Mouse (Mus musculus): ENCODE results near the gene Sys1.

The Sys1 gene

GRCm38 (mm10) chr2:164453047-164453757 is 3.6 kb upstream of the Sys1 start:
- no peak for DNase-seq (ENCODE audit: low spot score in 2 of 2)

DNA sequence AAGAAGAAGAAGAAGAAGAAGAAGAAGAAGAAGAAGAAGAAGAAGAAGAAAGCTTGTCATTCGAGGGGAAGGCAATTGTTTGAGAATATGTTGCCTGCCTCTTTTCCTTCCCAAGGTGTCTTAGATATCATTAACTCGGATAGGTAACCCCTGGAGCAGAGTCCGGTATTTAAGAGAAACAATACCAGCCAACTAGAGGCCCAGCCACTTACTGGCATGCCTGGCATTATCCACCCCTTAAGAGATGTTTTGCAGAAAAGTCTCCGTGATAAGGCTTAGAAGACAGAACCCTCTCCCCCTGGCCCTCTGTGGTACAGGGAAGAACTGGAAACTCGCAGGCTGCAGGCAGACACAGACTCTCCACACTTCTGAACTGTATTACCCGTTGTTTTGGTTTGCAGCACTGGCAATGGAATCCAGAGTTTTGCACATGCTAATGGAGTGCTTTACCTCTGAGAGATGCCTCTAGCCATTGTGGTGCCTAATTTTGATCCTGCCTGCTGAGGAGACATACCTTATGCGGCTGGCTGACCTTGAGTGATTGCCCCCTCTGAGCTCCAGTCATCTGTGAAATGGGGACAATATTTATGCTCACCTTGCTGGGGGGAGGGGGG is 2.8 kb upstream of the Sys1 start:
- DNase-seq (ENCODE audit: low spot score in 2 of 2) = no peak

- peak; percentile 83 to 85 for DNase-seq (ENCODE audit: low spot score in 2 of 2)
Measured at GRCm38 (mm10) chr2:164454846-164455245, 1.9 kb upstream of the Sys1 start.

DNA sequence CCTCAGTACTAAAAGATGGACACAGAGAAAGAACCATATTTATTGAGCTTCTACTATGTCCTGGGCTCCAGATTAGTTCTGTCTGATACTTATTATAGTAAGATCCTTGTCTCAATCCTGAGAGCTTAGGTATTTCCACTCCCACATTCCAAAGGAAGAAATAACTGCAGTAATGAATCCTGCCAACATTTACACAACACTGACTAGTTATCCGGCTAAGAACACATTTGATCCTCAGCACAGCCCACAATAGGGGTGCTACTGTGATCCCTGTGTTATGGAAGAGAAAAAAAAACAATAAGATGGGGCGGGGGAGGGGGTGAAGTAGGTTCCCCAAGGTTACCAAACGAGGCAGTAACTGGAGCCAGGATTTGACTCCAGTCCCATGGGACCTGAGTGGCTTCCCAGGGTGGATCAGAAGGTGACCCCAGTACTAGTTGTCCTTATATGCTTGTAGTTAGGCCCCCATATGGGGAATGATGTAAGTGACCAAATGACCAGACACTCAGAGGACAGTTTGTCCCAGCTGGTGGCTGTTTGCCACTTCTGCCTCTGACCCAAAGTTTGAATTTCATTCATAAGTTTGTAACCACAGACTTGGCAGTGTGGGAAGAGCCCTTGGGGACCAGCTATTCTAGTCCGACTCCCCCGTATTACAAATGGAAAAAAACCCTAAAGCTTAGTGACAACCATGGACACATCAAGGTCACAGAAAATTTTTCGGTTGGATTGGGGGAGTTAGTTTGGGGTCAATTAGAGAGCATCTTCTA is 1.2 kb upstream of the Sys1 start:
- no peak for DNase-seq (ENCODE audit: low spot score in 2 of 2)

GRCm38 (mm10) chr2:164456413-164456812 is 351 bp upstream of the Sys1 start:
- DNase-seq (ENCODE audit: low spot score in 2 of 2) = no peak

GRCm38 (mm10) chr2:164457942-164458341 is 1.2 kb downstream of the Sys1 start:
- DNase-seq (ENCODE audit: low spot score in 2 of 2) = no peak

- DNase-seq (ENCODE audit: low spot score in 2 of 2) = no peak
Measured at GRCm38 (mm10) chr2:164458535-164458934, 1.8 kb downstream of the Sys1 start.

- peak; percentile 98 for DNase-seq (ENCODE audit: low spot score in 2 of 2)
Measured at GRCm38 (mm10) chr2:164460745-164461551, 4.2 kb downstream of the Sys1 start, which contains the start of gene Gm20458. Gm20458 (plus strand) TSS chr2:164460967.

- DNase-seq (ENCODE audit: low spot score in 2 of 2) = no peak
Measured at GRCm38 (mm10) chr2:164465161-164465560, 8.4 kb downstream of the Sys1 start.

DNA sequence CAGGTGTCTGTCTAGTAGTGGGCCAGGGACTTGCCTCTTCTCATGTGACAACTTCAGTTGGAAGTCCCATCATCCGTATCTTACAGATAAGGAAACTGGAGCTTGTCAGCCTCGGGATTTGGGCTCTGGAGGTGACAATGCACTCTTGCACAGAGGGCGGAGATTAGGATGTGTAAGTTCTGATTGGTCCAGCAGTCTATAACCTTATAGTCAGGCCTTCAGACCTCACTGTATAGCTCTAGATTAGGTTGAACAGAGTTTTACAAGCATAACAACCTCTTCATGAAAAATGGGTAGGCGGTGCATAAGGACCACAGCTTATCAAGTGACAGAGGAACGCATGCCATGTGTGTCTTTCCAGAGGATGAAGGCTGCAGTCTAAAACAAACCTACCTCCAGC is 10.0 kb downstream of the Sys1 start:
- DNase-seq (ENCODE audit: low spot score in 2 of 2) = no peak

DNA sequence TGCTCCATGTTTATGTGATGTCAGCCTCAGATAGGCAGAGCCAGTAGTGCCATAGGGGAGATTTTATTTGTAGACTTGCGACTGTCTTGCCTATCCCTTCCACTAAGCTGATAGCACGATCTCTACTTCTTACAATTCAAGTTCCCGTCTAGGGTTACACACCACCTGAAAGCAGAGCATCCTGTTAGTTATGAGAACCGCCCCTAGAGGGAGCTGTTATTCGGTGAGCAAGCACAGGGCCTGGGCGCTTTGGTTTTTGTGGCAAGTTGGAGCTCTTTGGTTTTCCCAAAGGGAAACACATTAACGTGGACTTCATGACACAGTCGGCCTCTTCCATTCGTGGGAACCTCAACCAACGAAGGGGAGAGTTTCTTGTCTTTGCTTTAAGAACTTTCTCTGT is 13.5 kb downstream of the Sys1 start:
- peak in 1 of 2 experiments; percentile 67 for DNase-seq (ENCODE audit: low spot score in 2 of 2)

- DNase-seq (ENCODE audit: low spot score in 2 of 2) = no peak
Measured at GRCm38 (mm10) chr2:164473624-164474023, 16.9 kb downstream of the Sys1 start, which contains the start of gene Trp53tg5. Trp53tg5 (minus strand) TSS chr2:164473724.

- DNase-seq (ENCODE audit: low spot score in 2 of 2) = no peak
Measured at GRCm38 (mm10) chr2:164485681-164486257, 29.0 kb downstream of the Sys1 start, which contains the start of gene Dbndd2. Dbndd2 (plus strand) TSS chr2:164486106.

DNA sequence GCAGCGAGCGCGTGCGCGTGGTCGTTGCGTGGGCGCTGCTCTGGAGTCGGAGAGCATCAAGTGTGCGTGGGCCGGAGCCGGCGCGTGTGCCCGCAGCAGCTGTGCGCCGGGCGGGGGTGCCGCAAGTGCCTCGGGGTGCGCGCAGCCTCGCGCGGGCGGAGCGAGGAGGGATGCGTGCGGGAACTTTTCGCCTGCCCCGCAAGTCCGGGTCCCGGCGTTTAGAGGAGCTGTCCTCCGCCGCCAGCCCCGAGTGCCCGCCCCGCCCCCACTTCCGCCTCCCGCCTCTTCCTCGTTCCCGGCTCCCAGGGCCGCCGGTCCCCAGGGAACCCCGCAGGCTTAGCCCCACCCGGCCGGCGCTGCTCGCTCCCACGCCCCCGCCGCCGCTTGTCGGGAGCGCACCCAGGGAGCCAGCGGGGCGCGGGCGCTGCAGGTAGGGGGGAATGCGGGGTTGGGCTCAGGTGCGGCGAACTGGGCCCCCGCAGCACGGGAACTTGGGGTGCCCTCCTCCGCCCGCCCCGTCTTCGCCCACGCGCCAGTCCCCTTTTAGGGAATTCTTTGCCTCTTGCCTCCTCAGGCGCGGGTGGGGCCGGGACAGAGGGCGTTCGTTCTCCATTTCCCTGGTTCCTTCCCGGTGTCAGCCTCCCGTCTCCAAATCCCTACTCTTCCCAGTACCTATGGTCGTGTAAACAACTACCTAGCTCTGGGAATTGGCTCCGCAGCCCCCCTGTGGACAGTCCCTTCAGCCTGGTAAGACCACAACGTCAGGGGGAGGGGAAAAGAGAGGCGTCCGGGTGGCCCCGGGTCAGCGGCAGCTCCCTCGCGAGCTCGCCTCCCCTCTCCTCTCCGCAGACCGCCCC is 29.7 kb downstream of the Sys1 start:
- DNase-seq (ENCODE audit: low spot score in 2 of 2) = peak; percentile 91 to 93

DNA sequence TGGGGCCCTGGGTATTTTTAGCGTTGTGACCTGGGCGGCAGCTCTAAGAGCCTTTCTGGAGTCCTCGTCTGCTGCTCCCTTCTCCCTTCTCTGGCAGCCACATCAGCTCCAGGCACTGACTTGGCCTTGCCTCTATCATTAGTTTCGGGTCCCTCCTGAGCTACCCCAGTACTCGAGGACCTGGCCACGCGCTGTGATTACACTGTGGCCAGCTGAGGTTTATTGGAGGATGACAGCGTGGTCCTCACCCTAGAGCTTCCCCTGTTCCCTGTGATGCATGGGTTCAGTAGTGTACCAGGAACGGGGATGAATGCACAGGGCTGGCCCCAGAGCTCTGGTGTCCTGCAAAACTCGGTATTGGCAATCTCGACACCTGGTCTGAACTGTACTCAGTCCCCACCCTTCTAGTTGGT is 30.4 kb downstream of the Sys1 start:
- no peak for DNase-seq (ENCODE audit: low spot score in 2 of 2)

- peak; percentile 76 to 78 for DNase-seq (ENCODE audit: low spot score in 2 of 2)
Measured at GRCm38 (mm10) chr2:164487812-164488211, 31.0 kb downstream of the Sys1 start.

DNA sequence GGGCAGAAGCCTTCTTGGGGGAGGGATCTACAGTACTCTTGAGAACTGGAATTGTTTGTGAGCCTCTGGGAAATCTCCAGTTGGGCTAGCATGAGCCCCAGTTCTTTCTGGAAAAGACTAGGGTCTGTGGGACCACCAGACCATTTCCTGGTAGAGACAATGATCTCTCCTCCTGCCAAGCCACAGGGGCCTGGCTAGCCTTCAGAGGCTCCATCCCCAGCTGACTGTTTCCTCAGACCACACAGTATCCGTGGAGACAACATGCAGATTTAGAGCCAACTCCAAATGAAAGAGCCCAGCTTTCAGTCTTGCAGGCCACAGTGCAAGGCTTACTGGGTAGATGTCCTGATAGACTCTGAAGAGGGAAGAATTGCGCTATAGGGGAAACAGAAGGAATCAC is 37.4 kb downstream of the Sys1 start:
- peak; percentile 49 to 73 for DNase-seq (ENCODE audit: low spot score in 2 of 2)

DNA sequence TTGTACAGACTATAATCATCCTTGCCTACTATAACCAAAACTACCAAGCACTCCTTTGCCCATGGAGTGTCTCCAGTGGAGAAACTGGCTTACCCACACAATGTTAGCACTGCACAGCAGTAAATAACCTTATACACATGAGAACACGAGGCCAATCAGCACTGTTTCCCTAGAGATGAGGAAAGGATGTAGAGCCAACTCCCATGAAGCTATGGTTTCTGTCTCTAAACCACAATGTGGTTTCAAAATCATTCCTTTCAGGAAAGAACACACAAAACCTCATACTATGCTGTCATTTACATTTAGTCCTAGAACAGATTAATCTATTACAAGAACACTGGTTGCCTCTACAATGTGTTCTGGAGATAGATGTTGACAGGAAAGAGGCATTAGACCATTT is 39.6 kb downstream of the Sys1 start:
- no peak for DNase-seq (ENCODE audit: low spot score in 2 of 2)

DNA sequence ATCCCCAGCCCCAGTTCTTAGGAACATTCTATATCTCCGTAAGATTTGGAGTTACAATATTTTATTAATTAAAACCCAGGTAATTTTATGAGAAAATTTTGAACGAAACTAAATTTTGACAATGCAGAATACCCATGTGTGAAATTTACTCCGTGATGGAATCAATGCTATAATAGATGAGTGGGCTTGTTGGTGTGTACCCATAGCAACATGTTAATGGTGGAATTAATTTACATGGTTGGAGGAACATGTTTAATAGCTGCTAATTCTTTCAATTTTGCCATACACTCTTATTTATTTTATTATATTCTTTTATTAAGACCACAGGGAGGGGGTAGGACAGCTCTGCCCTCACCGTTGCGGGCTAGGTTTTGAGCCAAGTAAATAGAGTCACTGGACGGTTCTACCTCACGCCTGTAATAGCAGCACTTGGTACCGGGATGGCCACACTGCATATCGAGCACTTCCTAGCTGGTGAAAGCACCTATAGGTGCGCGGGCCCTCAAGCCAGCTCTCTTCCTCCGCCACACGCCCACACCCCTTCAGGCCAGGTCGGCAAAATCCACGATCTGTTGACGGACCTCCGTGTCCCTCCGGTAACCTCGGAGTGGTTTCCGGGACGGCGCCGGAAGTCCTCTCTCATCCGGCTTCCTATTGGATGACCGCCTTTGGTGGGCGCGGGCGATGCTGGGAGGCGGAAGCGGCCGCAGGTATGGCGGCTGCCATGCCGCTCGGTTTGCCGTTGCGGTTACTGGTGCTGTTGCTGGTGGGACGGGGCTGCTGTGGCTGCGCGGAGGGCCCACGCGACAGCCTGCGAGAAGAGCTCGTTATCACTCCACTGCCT is 40.3 kb downstream of the Sys1 start, which contains the start of gene Pigt:
Gene Pigt, plus strand, starts transcription at position 674 of the 844 bp plus-strand sequence.
- peak; percentile 93 for DNase-seq (ENCODE audit: low spot score in 2 of 2)
